In genomic region chr2:108236286-108236988, GRCm38 (mm10) we compare ENCODE assay signal across 19 mouse cellular contexts.
DNase-seq lines count a peak whose midpoint lies in the region; ATAC-seq and TF ChIP-seq lines count a peak whose summit lies in the region.
"Had no signal": no experiment of that assay in that cellular context is flagged by ENCODE, and none has a peak within 500 bp of the region (broad histone marks: within the 10 kb centered on the region; RNA-seq: fewer than 3 reads in every experiment).

No protein-coding gene starts in this region.

- no peak for TF ChIP-seq CTCF in intestine, postnatal 0 days (IDR thresholded peaks at IDR 0.05; ENCODE audit: low read depth)

- H3K36me3 ChIP-seq in neural tube, embryonic 11.5 days (ENCODE audit: control insufficient read depth, insufficient read depth, low read length): no peaks in the 10 kb centered on the region
- no peaks in the 10 kb centered on the region for H3K36me3 ChIP-seq in intestine, postnatal 0 days (ENCODE audit: control insufficient read depth, insufficient read depth)
- no peaks in the 10 kb centered on the region for H3K36me3 ChIP-seq in kidney, embryonic 16.5 days (ENCODE audit: insufficient read depth, low read length)
- H3K36me3 ChIP-seq: liver, embryonic 15.5 days; midbrain, embryonic 12.5 days had no signal

- H3K9ac ChIP-seq in neural tube, embryonic 11.5 days (ENCODE audit: low read length): no peak overlapping the region
- H3K9ac ChIP-seq in intestine, postnatal 0 days (ENCODE audit: low read depth, low read length): no peak overlapping the region
- H3K9ac ChIP-seq in kidney, embryonic 16.5 days (replicated peaks; ENCODE audit: low read length): no peak overlapping the region
- H3K9ac ChIP-seq: liver, embryonic 15.5 days; midbrain, embryonic 12.5 days had no signal

- H3K4me3 ChIP-seq in neural tube, embryonic 11.5 days (ENCODE audit: low read depth, low read length): no peak overlapping the region
- H3K4me3 ChIP-seq in intestine, postnatal 0 days (ENCODE audit: low read depth, low read length): no peak overlapping the region
- no peak overlapping the region for H3K4me3 ChIP-seq in kidney, embryonic 16.5 days (ENCODE audit: low read length)
- H3K4me3 ChIP-seq: heart, adult 2 months; liver, embryonic 15.5 days; midbrain, embryonic 12.5 days had no signal

- H3K27ac ChIP-seq in neural tube, embryonic 11.5 days (ENCODE audit: low read depth, low read length): no peak overlapping the region
- H3K27ac ChIP-seq in intestine, postnatal 0 days (ENCODE audit: low read depth, low read length): peak overlapping the region; percentile 54; the same call in 1 of the 2 replicates
- H3K27ac ChIP-seq in kidney, embryonic 16.5 days (ENCODE audit: low read length): no peak overlapping the region
- H3K27ac ChIP-seq: heart, adult 2 months; liver, embryonic 15.5 days; midbrain, embryonic 12.5 days; stomach, postnatal 0 days had no signal

- ATAC-seq in neural tube, embryonic 11.5 days (ENCODE audit: insufficient read depth, low FRiP score, low TSS enrichment): peak; percentile 60; the same call in 1 of the 2 replicates
- peak; percentile 93 for ATAC-seq in intestine, postnatal 0 days
- ATAC-seq in kidney, embryonic 16.5 days (ENCODE audit: low FRiP score, low TSS enrichment): no peak

- H3K4me2 ChIP-seq in neural tube, embryonic 11.5 days (ENCODE audit: low read depth): no peak overlapping the region
- peak overlapping the region; percentile 48 for H3K4me2 ChIP-seq in intestine, postnatal 0 days (replicated peaks; ENCODE audit: low read depth)
- H3K4me2 ChIP-seq in kidney, embryonic 16.5 days (replicated peaks; ENCODE audit: low read depth, low read length): no peak overlapping the region
- H3K4me2 ChIP-seq: liver, embryonic 15.5 days; midbrain, embryonic 12.5 days had no signal

- 31% methylated on average over 9 of the region's 9 CpGs for WGBS in neural tube, embryonic 11.5 days
- 22% methylated on average over 9 of the region's 9 CpGs for WGBS in intestine, postnatal 0 days
- 24% methylated on average over 9 of the region's 9 CpGs for WGBS in kidney, embryonic 16.5 days

- no peak for DNase-seq in neural tube, embryonic 11.5 days (ENCODE audit: low spot score)
- no peak for DNase-seq in neural tube, embryonic 10.5 days (ENCODE audit: extremely low spot score, low spot score)
- DNase-seq in adipocyte (ENCODE audit: low spot score): peak; percentile 7
- DNase-seq in c-Kit-positive CD71-positive TER-119-positive erythroid progenitor cells, embryonic 14.5 days (ENCODE audit: low spot score): no peak
- no peak for DNase-seq in kidney, postnatal 14 days
- DNase-seq: cerebellum, adult 11-12 months; cerebellum, postnatal 36 days; gastrocnemius, postnatal 14 days; heart, adult 2 months; kidney, adult 11 months; kidney, postnatal 4 days; right cerebral cortex, postnatal 14 days; thymus, postnatal 25 days had no signal

- H3K27me3 ChIP-seq in neural tube, embryonic 11.5 days (ENCODE audit: control insufficient read depth, insufficient read depth, low read length): no peaks in the 10 kb centered on the region
- H3K27me3 ChIP-seq in intestine, postnatal 0 days (replicated peaks; ENCODE audit: control insufficient read depth, insufficient read depth, low read length): no peaks in the 10 kb centered on the region
- H3K27me3 ChIP-seq in kidney, embryonic 16.5 days (ENCODE audit: insufficient read depth, low read length): no peaks in the 10 kb centered on the region
- H3K27me3 ChIP-seq: CH12.LX; liver, embryonic 15.5 days; midbrain, embryonic 12.5 days had no signal

- H3K4me1 ChIP-seq in neural tube, embryonic 11.5 days (ENCODE audit: control insufficient read depth, insufficient read depth, low read length): no peaks in the 10 kb centered on the region
- no peaks in the 10 kb centered on the region for H3K4me1 ChIP-seq in intestine, postnatal 0 days (replicated peaks; ENCODE audit: control insufficient read depth, insufficient read depth, low read length)
- H3K4me1 ChIP-seq in kidney, embryonic 16.5 days (ENCODE audit: insufficient read depth, low read length): no peaks in the 10 kb centered on the region
- H3K4me1 ChIP-seq: liver, embryonic 15.5 days; midbrain, embryonic 12.5 days had no signal

- no peaks in the 10 kb centered on the region for H3K9me3 ChIP-seq in neural tube, embryonic 11.5 days (ENCODE audit: control insufficient read depth, low read length)
- no peaks in the 10 kb centered on the region for H3K9me3 ChIP-seq in intestine, postnatal 0 days (ENCODE audit: control insufficient read depth)
- no peaks in the 10 kb centered on the region for H3K9me3 ChIP-seq in kidney, embryonic 16.5 days (ENCODE audit: low read length)
- H3K9me3 ChIP-seq: liver, embryonic 15.5 days; midbrain, embryonic 12.5 days had no signal
